In the genomic region with DNA sequence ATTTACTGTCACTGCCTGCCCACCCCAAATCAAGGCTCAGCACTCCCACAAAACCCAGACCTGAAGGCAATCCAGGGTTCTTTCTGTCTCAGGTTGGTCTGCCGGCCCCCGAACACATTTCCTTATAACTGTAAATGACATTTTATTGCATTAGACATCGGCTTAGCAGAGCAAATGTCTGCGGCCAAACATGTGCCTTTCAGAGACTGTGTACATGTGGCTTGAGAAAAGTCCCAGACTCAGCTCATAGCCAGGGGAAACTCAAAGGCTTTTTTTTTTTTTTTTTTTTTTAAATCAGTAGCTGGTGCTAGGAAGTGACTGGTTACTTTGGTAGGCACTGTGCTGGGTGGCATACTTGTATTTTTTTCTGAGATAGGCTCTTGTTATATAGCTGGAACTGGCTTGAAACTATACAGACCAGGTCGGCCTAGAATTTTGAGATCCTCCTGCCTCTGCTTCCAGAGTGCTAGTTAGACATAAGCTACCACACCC, we compare ENCODE assay signal across 1 mouse cellular context.
TF ChIP-seq lines count a peak whose summit lies in the region.

No protein-coding gene starts in this region.

TF ChIP-seq in CH12.LX, 34 proteins besides CTCF, POLR2A, EP300 and RAD21 (continued from another document):
- TF ChIP-seq POLR2AphosphoS2 (IDR thresholded peaks at IDR 0.05; ENCODE audit: low read depth, low read length) (0 out of 2 replicates have a peak, but pooled peaks have one; percentile 5), USF2 (conservative IDR thresholded peaks at IDR 0.05; ENCODE audit: low read depth, low read length) (no peak), MXI1 (IDR thresholded peaks at IDR 0.05; ENCODE audit: low read depth, low read length) (peak; percentile 39), MYC (IDR thresholded peaks at IDR 0.05; ENCODE audit: low read depth, low read length) (peak; percentile 88; the same call in 1 of the 2 replicates), MAX (IDR thresholded peaks at IDR 0.05; ENCODE audit: low read length) (peak; percentile 84), ZNF384 (IDR thresholded peaks at IDR 0.05; ENCODE audit: low read depth, low read length) (peak; percentile 88)
